Mouse (Mus musculus) midbrain, embryonic 11.5 days (tissue): ENCODE results near the gene Zdhhc1. TPM values are rescaled to one million over a fixed set of nuclear protein-coding genes. Genes with fewer than 3 reads are reported as not detected.

Experiments
- ATAC-seq: fragments of 200-750 bp; cut with Nextera tagmentation; 2 replicates; pipeline ENCODE4 v1.8.0; 2017; ENCODE audit warnings: moderate TSS enrichment, moderate library complexity; ENCODE audit not compliant: low FRiP score
- DNase-seq: peaks from one replicate; pipeline ENCODE4 v3.0.0; 2015; ENCODE audit warnings: low spot score; ENCODE audit errors: missing footprints
- H3K27ac ChIP-seq: fragments of 300-500 bp; sonication (generic); 2 replicates; pipeline ENCODE4 v1.5.1; 2014; ENCODE audit warnings: low read depth, low read length
- H3K27me3 ChIP-seq: fragments of 300-500 bp; sonication (generic); 2 replicates; pipeline ENCODE4 v1.6.1; 2014; ENCODE audit warnings: mild to moderate bottlenecking, low read length, moderate library complexity, mixed read lengths; ENCODE audit not compliant: control insufficient read depth, insufficient read depth
- H3K36me3 ChIP-seq: fragments of 300-500 bp; sonication (generic); 2 replicates; pipeline ENCODE4 v1.6.1; 2014; ENCODE audit warnings: mild to moderate bottlenecking, low read length, moderate library complexity, mixed read lengths; ENCODE audit not compliant: control insufficient read depth, insufficient read depth
- H3K4me1 ChIP-seq: fragments of 300-500 bp; sonication (generic); 2 replicates; pipeline ENCODE4 v1.6.1; 2014; ENCODE audit warnings: low read length; ENCODE audit not compliant: control insufficient read depth, insufficient read depth
- H3K4me2 ChIP-seq: fragments of 300-500 bp; sonication (generic); 2 replicates; pipeline ENCODE4 v1.6.1; 2014; ENCODE audit warnings: mild to moderate bottlenecking, moderate library complexity
- H3K4me3 ChIP-seq: fragments of 300-500 bp; sonication (generic); 2 replicates; pipeline ENCODE4 v1.5.1; 2014; ENCODE audit warnings: low read depth, low read length
- H3K9ac ChIP-seq: fragments of 300-500 bp; sonication (generic); 2 replicates; pipeline ENCODE4 v1.6.1; 2014; ENCODE audit warnings: low read length
- H3K9me3 ChIP-seq: fragments of 300-500 bp; sonication (generic); 2 replicates; pipeline ENCODE4 v1.6.1; 2016; ENCODE audit warnings: low read length; ENCODE audit not compliant: control insufficient read depth
- WGBS: fragments of 180-500 bp; shearing (Covaris S2); extraction: QIAGEN DNeasy Blood & Tissue Kit; methylation state at CpG from one replicate; pipeline ENCODE4 v1.1.7; 2014; 5-methylcytosine and 5-hydroxymethylcytosine counted together
- polyA plus RNA-seq: library from polyadenylated mRNA; unstranded; fragments of >200 nt; fragmentation: Nextera tagmentation; extraction: Ambion mirVana; gene quantifications from 2 replicates; pipeline ENCODE4 v1.2.1, GENCODE M21; 2014

Zdhhc1 gene
- polyA plus RNA-seq, 1 experiment from 2014 or later, result 19.0 TPM

GRCm38 (mm10) chr8:105470681-105471313, 25.9 kb downstream of the Zdhhc1 start:
- peaks cover 4% of the 10 kb centered on the region; the same call in 1 of the 2 replicates for H3K36me3 ChIP-seq
- H3K4me3 ChIP-seq, result peak overlapping the region; percentile 40
- H3K27ac ChIP-seq, result peak overlapping the region; percentile 61
- H3K27me3 ChIP-seq, result peaks cover 19% of the 10 kb centered on the region
- H3K9ac ChIP-seq, result peak overlapping the region; percentile 70
- H3K4me2 ChIP-seq, result peak overlapping the region; percentile 64
- H3K9me3 ChIP-seq, result no peaks in the 10 kb centered on the region
- WGBS, result 18% methylated on average over 11 of the region's 11 CpGs
- H3K4me1 ChIP-seq, result peaks cover 63% of the 10 kb centered on the region
- DNase-seq, result no peak
- no peak for ATAC-seq

GRCm38 (mm10) chr8:105470262-105470661, 26.4 kb downstream of the Zdhhc1 start:
- Histone ChIP-seq H3K9ac (peak overlapping the region; percentile 70), H3K36me3 (peaks cover 4% of the 10 kb centered on the region; the same call in 1 of the 2 replicates), H3K4me1 (peaks cover 58% of the 10 kb centered on the region), H3K4me3 (peak overlapping the region; percentile 40), H3K27me3 (peaks cover 19% of the 10 kb centered on the region), H3K4me2 (peak overlapping the region; percentile 64), H3K27ac (no peak overlapping the region), H3K9me3 (no peaks in the 10 kb centered on the region)
- WGBS, result 81% methylated on average over 5 of the region's 5 CpGs
- ATAC-seq (no peak), DNase-seq (no peak)

GRCm38 (mm10) chr8:105469816-105470215, 26.9 kb downstream of the Zdhhc1 start:
- H3K36me3 ChIP-seq, result peaks cover 4% of the 10 kb centered on the region; the same call in 1 of the 2 replicates
- peak overlapping the region; percentile 32 for H3K9ac ChIP-seq
- peaks cover 19% of the 10 kb centered on the region for H3K27me3 ChIP-seq
- peak overlapping the region; percentile 64 for H3K4me2 ChIP-seq
- WGBS, result 93% methylated on average over 5 of the region's 5 CpGs
- peak overlapping the region; percentile 55; the same call in 1 of the 2 replicates for H3K27ac ChIP-seq
- no peak for ATAC-seq
- peak overlapping the region; percentile 40 for H3K4me3 ChIP-seq
- H3K9me3 ChIP-seq, result no peaks in the 10 kb centered on the region
- H3K4me1 ChIP-seq, result peaks cover 54% of the 10 kb centered on the region
- no peak for DNase-seq

DNA sequence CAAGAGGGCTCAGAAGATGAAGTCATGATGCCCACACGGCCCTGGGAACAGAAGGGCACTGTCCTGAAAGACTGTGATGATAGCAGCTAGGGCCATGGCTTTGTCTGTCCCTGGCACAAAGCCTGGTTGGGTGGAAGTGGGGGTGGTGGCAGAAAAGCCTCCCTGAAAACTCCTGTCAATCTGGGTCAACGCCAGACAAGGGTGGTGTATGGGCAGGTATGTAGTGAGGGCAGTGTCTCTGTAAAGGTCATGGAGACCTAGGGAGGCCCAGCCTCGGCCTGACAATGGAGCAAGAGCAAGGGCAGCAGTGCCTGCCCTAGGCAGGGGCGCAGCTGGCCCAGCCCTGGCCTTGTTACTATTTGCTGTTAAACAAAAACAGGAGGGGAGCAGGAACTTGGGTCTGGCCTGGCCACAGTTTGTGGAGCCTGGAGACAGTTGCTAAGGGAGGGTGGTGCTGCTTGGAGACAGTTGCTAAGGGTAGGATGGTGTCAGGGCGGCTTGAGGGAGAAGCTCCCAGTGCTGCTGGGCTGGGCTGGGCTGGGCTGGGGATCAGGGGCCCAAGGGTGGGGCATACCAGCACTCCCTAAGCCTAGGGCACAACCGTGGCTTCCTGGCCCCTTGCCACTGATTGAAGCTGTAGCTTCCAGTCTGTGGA, 27.5 kb downstream of the Zdhhc1 start:
- 0 out of 2 replicates have a peak overlapping the region, but pooled peaks have one; percentile 40 for H3K4me3 ChIP-seq
- peak overlapping the region; percentile 55 for H3K27ac ChIP-seq
- peak overlapping the region; percentile 64 for H3K4me2 ChIP-seq
- DNase-seq, result peak; percentile 92
- peak overlapping the region; percentile 32 for H3K9ac ChIP-seq
- 22% methylated on average over 6 of the region's 6 CpGs for WGBS
- peaks cover 19% of the 10 kb centered on the region for H3K27me3 ChIP-seq
- peaks cover 4% of the 10 kb centered on the region; the same call in 1 of the 2 replicates for H3K36me3 ChIP-seq
- H3K9me3 ChIP-seq, result no peaks in the 10 kb centered on the region
- peaks cover 49% of the 10 kb centered on the region for H3K4me1 ChIP-seq
- ATAC-seq, result peak; percentile 45

GRCm38 (mm10) chr8:105468002-105468720, 28.5 kb downstream of the Zdhhc1 start:
- Histone ChIP-seq H3K4me2 (no peak overlapping the region), H3K9me3 (no peaks in the 10 kb centered on the region), H3K27me3 (peaks cover 13% of the 10 kb centered on the region), H3K9ac (no peak overlapping the region), H3K4me3 (no peak overlapping the region), H3K27ac (no peak overlapping the region), H3K36me3 (peaks cover 4% of the 10 kb centered on the region; the same call in 1 of the 2 replicates), H3K4me1 (peaks cover 46% of the 10 kb centered on the region)
- WGBS, result 89% methylated on average over 27 of the region's 27 CpGs
- ATAC-seq, result no peak
- DNase-seq, result no peak

GRCm38 (mm10) chr8:105467396-105467985, 29.2 kb downstream of the Zdhhc1 start:
- DNase-seq (no peak), ATAC-seq (no peak)
- WGBS, result 93% methylated on average over 10 of the region's 10 CpGs
- Histone ChIP-seq H3K9ac (no peak overlapping the region), H3K36me3 (peaks cover 4% of the 10 kb centered on the region; the same call in 1 of the 2 replicates), H3K4me3 (no peak overlapping the region), H3K27me3 (peaks cover 6% of the 10 kb centered on the region), H3K9me3 (no peaks in the 10 kb centered on the region), H3K4me2 (no peak overlapping the region), H3K4me1 (peaks cover 43% of the 10 kb centered on the region), H3K27ac (no peak overlapping the region)

DNA sequence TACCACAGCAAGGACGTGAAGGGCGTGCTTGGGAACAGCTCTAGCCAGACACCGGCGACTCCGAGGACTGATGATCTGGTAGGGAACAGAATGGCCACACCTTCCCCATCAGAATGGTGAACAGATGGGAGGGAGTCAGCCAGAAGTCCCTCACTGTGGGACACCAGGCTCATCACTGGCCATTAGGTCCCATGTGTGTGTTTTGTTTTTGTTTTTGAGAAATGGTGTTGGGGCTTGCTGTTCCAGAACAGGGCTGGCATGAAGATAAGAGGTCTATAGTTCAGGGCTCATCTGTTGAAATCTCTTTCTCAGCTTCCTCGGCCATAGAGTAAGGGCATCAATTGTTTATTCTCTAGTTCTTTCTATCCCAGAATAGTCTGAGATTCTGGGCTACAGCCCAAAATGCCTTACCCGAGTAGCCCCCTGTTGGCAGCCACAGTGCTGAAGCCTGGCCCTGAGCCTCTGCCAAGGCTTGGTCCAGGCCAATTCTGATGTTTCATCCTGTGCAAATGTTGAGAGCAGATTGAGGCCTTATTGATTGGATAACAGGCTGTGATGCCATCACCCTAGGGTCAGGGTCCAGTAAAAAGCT, 29.9 kb downstream of the Zdhhc1 start:
- H3K4me3 ChIP-seq, result no peak overlapping the region
- ATAC-seq (no peak), DNase-seq (no peak)
- no peaks in the 10 kb centered on the region for H3K9me3 ChIP-seq
- H3K36me3 ChIP-seq, result peaks cover 4% of the 10 kb centered on the region; the same call in 1 of the 2 replicates
- H3K27ac ChIP-seq, result no peak overlapping the region
- H3K9ac ChIP-seq, result no peak overlapping the region
- WGBS, result 90% methylated on average over 7 of the region's 7 CpGs
- H3K27me3 ChIP-seq, result peaks cover 2% of the 10 kb centered on the region
- no peak overlapping the region for H3K4me2 ChIP-seq
- peaks cover 36% of the 10 kb centered on the region for H3K4me1 ChIP-seq

- Histone ChIP-seq H3K27me3 (no peaks in the 10 kb centered on the region), H3K4me3 (no peak overlapping the region), H3K4me2 (no peak overlapping the region), H3K9me3 (no peaks in the 10 kb centered on the region), H3K9ac (no peak overlapping the region), H3K4me1 (peaks cover 32% of the 10 kb centered on the region), H3K27ac (no peak overlapping the region), H3K36me3 (peaks cover 4% of the 10 kb centered on the region; the same call in 1 of the 2 replicates)
- WGBS, result 85% methylated on average over 6 of the region's 6 CpGs
- ATAC-seq (no peak), DNase-seq (no peak)
Observed at GRCm38 (mm10) chr8:105466246-105466645, 30.5 kb downstream of the Zdhhc1 start.
